Mouse (Mus musculus) heart, embryonic 11.5 days (tissue): ENCODE results near the gene Msi2. TPM values are rescaled to one million over a fixed set of nuclear protein-coding genes. Genes with fewer than 3 reads are reported as not detected.

ENCODE experiments used
- ATAC-seq: fragments of 200-750 bp; cut with Nextera tagmentation; replicated peaks from 2 replicates; pipeline ENCODE4 v1.8.0; 2017; ENCODE audit warnings: moderate library complexity; ENCODE audit not compliant: insufficient number of reproducible peaks, low FRiP score, low TSS enrichment
- H3K27ac ChIP-seq: fragments of 300-500 bp; sonication (generic); 2 replicates; pipeline ENCODE4 v1.5.1; 2014; ENCODE audit warnings: mild to moderate bottlenecking, low read depth, low read length
- H3K27me3 ChIP-seq: fragments of 300-500 bp; sonication (generic); 2 replicates; pipeline ENCODE4 v1.6.1; 2014; ENCODE audit warnings: mild to moderate bottlenecking, low read length, mixed read lengths; ENCODE audit not compliant: control insufficient read depth, insufficient read depth
- H3K36me3 ChIP-seq: fragments of 300-500 bp; sonication (generic); 2 replicates; pipeline ENCODE4 v1.6.1; 2014; ENCODE audit warnings: mild to moderate bottlenecking, low read length, moderate library complexity, mixed read lengths; ENCODE audit not compliant: control insufficient read depth, insufficient read depth
- H3K4me1 ChIP-seq: fragments of 300-500 bp; sonication (generic); 2 replicates; pipeline ENCODE4 v1.6.1; 2014; ENCODE audit warnings: low read length; ENCODE audit not compliant: control insufficient read depth, insufficient read depth
- H3K4me2 ChIP-seq: fragments of 300-500 bp; sonication (generic); 2 replicates; pipeline ENCODE4 v1.6.1; 2014; ENCODE audit warnings: mild to moderate bottlenecking, moderate library complexity
- H3K4me3 ChIP-seq: fragments of 300-500 bp; sonication (generic); 2 replicates; pipeline ENCODE4 v1.5.1; 2014; ENCODE audit warnings: low read depth, low read length
- H3K9ac ChIP-seq: fragments of 300-500 bp; sonication (generic); 2 replicates; pipeline ENCODE4 v1.6.1; 2014; ENCODE audit warnings: mild to moderate bottlenecking, low read depth, low read length, moderate library complexity
- H3K9me3 ChIP-seq: fragments of 300-500 bp; sonication (generic); replicated peaks from 2 replicates; pipeline ENCODE4 v1.6.1; 2016; ENCODE audit warnings: low read length; ENCODE audit not compliant: control insufficient read depth
- WGBS: fragments of 180-500 bp; shearing (Covaris S2); extraction: QIAGEN DNeasy Blood & Tissue Kit; methylation state at CpG from one replicate; pipeline ENCODE4 v1.1.7; 2014; ENCODE audit not compliant: insufficient replicate concordance; 5-methylcytosine and 5-hydroxymethylcytosine counted together
- polyA plus RNA-seq: library from polyadenylated mRNA; unstranded; fragments of >200 nt; fragmentation: Nextera tagmentation; extraction: Ambion mirVana; gene quantifications from 2 replicates; pipeline ENCODE4 v1.2.1, GENCODE M21; 2014

The Msi2 gene
- polyA plus RNA-seq, 1 experiment from 2014 or later = 18.4 TPM

DNA sequence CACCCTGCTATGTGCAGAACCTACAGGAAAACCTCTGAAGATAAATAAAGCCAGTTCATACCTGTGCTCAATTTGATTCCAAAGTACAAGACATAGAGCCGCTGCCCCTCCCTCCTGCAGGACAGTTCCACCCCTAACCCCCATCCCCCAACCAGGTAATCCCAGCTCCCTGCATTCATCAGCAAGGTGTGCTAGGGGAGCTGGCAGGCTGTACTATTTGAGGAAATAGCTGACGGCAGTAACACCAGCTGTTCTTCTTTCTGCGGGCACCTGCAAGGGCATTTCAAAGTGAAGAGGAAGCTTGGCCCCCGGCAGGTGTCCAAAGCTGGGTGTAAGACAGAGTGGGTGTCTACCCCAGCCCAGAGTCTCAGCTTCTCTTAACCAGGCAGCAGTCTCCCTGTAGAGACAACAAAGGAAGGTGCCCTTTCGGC is 314.1 kb downstream of the Msi2 start:
- no peak for ATAC-seq
- H3K9me3 ChIP-seq = no peaks in the 10 kb centered on the region
- H3K4me1 ChIP-seq = peaks cover 66% of the 10 kb centered on the region
- peak overlapping the region; percentile 58; the same call in 1 of the 2 replicates for H3K9ac ChIP-seq
- peak overlapping the region; percentile 51; the same call in 1 of the 2 replicates for H3K4me2 ChIP-seq
- 60% methylated on average over 5 of the region's 5 CpGs for WGBS
- peak overlapping the region; percentile 86 for H3K27ac ChIP-seq
- no peaks in the 10 kb centered on the region for H3K36me3 ChIP-seq
- no peaks in the 10 kb centered on the region for H3K27me3 ChIP-seq
- H3K4me3 ChIP-seq = no peak overlapping the region

DNA sequence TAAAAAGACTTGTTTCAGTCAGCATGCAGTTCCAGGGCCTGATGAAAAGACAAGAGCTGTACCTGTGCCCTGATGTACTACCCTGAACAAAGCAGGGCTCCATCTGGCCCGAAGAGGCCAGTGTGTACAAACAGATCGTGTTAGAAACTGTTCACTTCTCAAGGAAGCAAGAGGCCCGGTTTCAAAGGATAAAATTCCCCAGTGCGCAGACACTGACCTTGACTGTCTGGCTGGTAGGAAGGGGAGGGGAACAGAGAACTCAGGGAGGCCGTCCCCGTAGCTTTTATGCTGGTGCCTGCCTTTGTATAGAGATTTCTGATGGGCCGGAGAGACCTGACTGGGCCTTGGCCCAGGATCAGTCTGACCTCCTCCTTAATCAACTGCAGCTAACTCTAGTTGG is 316.0 kb downstream of the Msi2 start:
- H3K4me2 ChIP-seq = no peak overlapping the region
- no peaks in the 10 kb centered on the region for H3K9me3 ChIP-seq
- H3K27me3 ChIP-seq = no peaks in the 10 kb centered on the region
- H3K36me3 ChIP-seq = no peaks in the 10 kb centered on the region
- ATAC-seq = no peak
- 41% methylated on average over 7 of the region's 7 CpGs for WGBS
- H3K27ac ChIP-seq = peak overlapping the region; percentile 16
- no peak overlapping the region for H3K4me3 ChIP-seq
- H3K9ac ChIP-seq = no peak overlapping the region
- peaks cover 69% of the 10 kb centered on the region for H3K4me1 ChIP-seq

DNA sequence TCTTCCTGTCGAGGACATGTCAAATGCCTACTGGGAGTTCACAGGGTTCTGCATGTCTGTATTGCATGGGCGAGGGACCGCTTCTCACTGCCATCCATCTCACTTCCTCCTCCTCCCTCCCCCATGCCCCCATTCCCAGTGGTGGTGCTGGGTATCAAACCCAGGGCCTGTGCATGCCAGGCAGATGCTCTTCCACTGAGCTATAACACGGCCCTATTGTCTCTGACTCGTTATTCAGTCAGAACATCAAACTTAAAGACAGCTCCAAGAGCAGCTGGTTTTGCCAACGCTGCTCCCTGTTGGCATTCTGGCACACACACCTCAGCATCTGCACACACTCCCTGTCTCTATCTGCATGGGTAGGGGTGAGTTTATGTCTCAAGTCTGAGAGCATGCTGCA is 317.0 kb downstream of the Msi2 start:
- Histone ChIP-seq H3K4me3 (no peak overlapping the region), H3K27ac (0 out of 2 replicates have a peak overlapping the region, but pooled peaks have one; percentile 0), H3K9ac (peak overlapping the region; percentile 39; the same call in 1 of the 2 replicates), H3K36me3 (no peaks in the 10 kb centered on the region), H3K9me3 (no peaks in the 10 kb centered on the region), H3K27me3 (no peaks in the 10 kb centered on the region), H3K4me1 (peaks cover 65% of the 10 kb centered on the region), H3K4me2 (no peak overlapping the region)
- WGBS = 82% methylated on average over 6 of the region's 6 CpGs
- no peak for ATAC-seq

DNA sequence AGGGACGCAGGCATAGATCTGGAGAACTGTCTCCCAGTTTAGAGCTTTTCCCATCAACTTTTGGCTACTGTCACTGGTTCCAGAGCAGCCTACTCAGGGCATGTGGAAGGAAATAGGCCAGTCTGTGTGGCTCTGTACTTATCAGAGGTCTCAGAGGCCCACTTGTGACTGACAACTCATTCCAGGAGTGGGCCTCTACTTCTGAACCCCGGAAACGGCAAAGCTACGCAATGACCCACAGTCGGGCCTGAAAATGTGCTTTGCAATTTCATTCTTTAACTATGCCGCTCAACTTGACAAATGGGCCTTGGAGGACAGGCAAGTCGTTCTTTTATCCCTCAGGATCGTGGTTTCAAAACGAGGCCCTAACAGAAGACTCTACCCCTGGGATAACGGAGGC is 317.4 kb downstream of the Msi2 start:
- no peak for ATAC-seq
- no peak overlapping the region for H3K9ac ChIP-seq
- H3K4me2 ChIP-seq = no peak overlapping the region
- 0 out of 2 replicates have a peak overlapping the region, but pooled peaks have one; percentile 0 for H3K27ac ChIP-seq
- H3K27me3 ChIP-seq = no peaks in the 10 kb centered on the region
- H3K4me1 ChIP-seq = peaks cover 64% of the 10 kb centered on the region
- no peaks in the 10 kb centered on the region for H3K9me3 ChIP-seq
- H3K4me3 ChIP-seq = no peak overlapping the region
- 68% methylated on average over 10 of the region's 10 CpGs for WGBS
- no peaks in the 10 kb centered on the region for H3K36me3 ChIP-seq

GRCm38 (mm10) chr11:88400235-88400634 is 318.1 kb downstream of the Msi2 start:
- no peak overlapping the region for H3K4me2 ChIP-seq
- H3K36me3 ChIP-seq = no peaks in the 10 kb centered on the region
- 90% methylated on average over 6 of the region's 6 CpGs for WGBS
- H3K27ac ChIP-seq = no peak overlapping the region
- peaks cover 65% of the 10 kb centered on the region for H3K4me1 ChIP-seq
- H3K27me3 ChIP-seq = no peaks in the 10 kb centered on the region
- no peak for ATAC-seq
- no peak overlapping the region for H3K4me3 ChIP-seq
- no peak overlapping the region for H3K9ac ChIP-seq
- no peaks in the 10 kb centered on the region for H3K9me3 ChIP-seq

- H3K4me1 ChIP-seq = peaks cover 63% of the 10 kb centered on the region
- 39% methylated on average over 5 of the region's 5 CpGs for WGBS
These were observed 318.9 kb downstream of the Msi2 start for GRCm38 (mm10) chr11:88399431-88399830.

DNA sequence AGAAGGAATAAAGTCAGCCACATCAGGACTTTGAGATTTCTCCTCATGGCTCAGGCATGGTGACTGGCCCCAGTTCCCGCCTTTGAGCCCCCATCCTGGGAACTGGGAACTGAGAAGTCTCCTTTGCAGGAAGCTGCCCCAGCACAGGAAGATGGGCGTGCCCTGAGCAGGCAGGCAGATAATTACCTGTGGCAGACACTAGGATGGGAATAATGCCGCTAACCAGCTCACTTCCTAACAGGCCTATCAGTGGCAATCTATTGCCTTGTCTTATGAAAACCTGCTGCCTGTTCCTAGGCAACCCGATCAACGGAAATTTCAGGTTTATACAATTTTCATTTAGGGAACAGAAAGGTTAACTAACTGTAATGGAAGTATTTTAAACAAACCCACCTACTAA is 319.3 kb downstream of the Msi2 start:
- H3K9me3 ChIP-seq = no peaks in the 10 kb centered on the region
- no peaks in the 10 kb centered on the region for H3K27me3 ChIP-seq
- no peaks in the 10 kb centered on the region for H3K36me3 ChIP-seq
- H3K4me3 ChIP-seq = no peak overlapping the region
- no peak overlapping the region for H3K4me2 ChIP-seq
- 78% methylated on average over 5 of the region's 5 CpGs for WGBS
- peaks cover 59% of the 10 kb centered on the region for H3K4me1 ChIP-seq
- no peak overlapping the region for H3K27ac ChIP-seq
- no peak for ATAC-seq
- no peak overlapping the region for H3K9ac ChIP-seq

More at GRCm38 (mm10) chr11:88399431-88399830, 318.9 kb downstream of the Msi2 start:
- no peak overlapping the region for H3K9ac ChIP-seq
- no peaks in the 10 kb centered on the region for H3K27me3 ChIP-seq
- H3K4me2 ChIP-seq = no peak overlapping the region
- H3K36me3 ChIP-seq = no peaks in the 10 kb centered on the region
- H3K27ac ChIP-seq = no peak overlapping the region
- no peak for ATAC-seq
- H3K4me3 ChIP-seq = no peak overlapping the region
- no peaks in the 10 kb centered on the region for H3K9me3 ChIP-seq

GRCm38 (mm10) chr11:88395076-88395990 is 323.0 kb downstream of the Msi2 start:
- H3K4me1 ChIP-seq = peaks cover 25% of the 10 kb centered on the region
- peak overlapping the region; percentile 43 for H3K27ac ChIP-seq
- no peaks in the 10 kb centered on the region for H3K9me3 ChIP-seq
- H3K36me3 ChIP-seq = no peaks in the 10 kb centered on the region
- H3K9ac ChIP-seq = no peak overlapping the region
- no peak for ATAC-seq
- no peak overlapping the region for H3K4me3 ChIP-seq
- no peak overlapping the region for H3K4me2 ChIP-seq
- no peaks in the 10 kb centered on the region for H3K27me3 ChIP-seq
- WGBS = 72% methylated on average over 8 of the region's 8 CpGs
